Mouse (Mus musculus): ENCODE data around the gene Rftn1.

Rftn1 gene

DNA sequence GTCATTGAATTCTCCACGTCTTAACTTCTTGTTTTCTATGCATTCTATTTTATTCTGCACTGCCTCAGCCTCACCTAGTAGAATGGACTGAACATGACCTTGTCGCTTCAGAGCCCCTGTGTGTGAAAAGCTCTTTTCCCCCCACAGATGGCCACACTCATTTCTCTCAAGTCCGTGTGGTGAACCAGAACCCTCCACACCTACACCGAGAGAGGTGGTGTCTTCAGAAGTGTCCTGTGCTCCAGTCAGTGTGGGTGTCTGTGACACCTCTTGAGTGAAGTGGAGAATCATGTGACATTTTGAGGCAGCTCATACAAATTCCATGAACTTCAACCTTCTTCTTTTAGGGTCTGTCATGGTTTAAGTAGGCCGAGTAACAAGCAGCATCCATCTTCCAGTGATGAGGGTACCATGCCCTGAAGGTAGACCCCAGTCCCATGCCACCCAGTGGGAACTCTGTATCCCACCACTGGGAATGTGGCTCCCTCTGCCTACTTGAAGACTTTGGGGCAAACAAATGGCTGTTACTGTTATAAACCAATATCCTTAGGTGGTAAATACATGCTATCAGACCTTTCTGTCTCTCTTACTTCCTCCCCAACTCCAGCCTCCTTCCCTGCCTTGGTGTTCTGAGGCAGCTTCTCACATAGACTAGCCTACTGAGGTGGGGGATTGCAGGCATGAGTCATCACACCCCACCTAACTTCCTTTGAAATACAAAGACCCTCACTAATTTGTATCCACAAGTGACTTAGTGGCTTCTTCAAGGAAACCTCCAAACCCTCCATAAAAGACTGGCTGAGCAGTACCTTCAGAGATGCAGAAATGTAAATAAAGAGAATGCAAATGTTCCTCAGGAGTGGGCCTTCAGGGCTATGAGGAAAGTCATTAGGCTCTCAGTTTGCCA lies 122.4 kb downstream of the Rftn1 start:
- in situ Hi-C loops (cut with MboI, MseI): no loop called here

DNA sequence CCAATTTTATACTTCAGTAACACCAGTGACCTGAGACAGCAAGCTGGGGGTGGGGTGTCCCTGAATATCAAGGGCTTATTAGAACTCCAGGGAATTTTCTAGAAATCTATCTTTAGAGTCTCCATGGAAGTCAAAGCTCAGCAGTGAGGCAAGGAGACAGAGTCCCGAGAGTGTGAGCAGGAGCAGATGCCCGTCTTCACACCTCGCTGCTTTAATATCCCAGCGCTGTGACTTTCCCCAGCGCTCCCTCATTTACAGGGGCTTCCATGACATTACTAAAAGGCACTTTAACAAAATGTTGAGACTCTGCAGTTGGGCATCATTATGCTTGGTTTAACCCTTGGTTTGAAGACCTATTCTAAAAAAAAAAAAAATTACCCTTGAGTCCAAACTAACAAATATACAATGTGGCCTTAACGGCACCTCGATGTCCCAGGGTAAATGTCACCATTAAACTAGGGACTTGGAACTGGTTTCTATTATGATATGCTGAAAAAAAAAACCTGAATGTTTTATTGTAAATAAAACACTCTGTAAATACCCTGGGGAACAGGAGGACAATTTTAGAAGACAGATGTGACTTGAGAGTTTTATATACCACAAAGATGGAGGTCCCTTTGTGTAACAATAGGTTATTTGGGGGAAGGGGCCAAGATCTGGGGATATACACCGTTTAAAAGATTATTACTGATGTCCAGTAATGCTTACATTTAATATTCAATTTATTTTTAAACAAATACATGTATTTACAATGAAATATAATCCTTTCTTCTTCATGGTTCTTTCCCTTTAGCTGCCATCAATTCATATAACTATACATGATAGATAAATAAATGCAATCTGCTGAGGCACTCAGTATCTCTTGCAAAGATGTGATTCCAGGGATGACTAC lies 123.4 kb downstream of the Rftn1 start:
- in situ Hi-C loops (cut with MboI, MseI): no loop called here

DNA sequence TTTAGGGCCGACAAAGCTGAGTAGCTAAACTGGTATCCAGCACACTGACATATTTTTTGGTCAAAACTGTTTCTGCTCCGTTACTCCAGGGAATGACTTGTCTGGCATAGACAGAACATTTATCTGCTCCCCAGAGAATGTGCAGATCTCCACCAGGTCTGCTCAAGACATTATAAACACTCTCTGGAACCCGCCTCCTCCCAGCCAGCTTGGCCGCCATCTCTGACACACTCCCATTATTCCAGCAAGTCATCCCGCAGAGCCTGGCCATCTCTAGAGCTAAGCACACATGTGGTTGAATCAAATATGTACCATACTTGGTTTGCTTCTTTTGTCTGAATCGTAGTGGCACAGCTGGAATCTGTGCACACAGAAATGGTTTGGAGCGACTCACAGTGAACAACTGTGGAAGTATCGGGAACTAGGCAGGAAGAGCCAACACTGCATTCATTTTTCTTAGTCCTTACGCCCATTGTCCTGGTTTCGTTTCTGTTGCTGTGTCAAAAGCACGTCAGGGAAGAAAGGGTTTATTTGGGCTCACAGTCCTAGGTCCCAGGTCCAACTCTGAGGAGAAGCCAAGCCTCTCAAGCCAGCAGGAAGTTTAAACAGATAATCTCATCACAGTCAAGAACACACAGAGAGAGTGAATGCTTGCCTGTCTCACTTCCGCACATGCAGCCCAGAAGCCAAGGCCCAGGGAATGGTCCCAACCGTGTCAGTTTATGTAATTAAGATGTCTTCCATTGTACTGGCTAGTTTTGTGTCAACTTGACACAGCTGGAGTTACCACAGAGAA lies 126.4 kb downstream of the Rftn1 start:
- in situ Hi-C loops (cut with MboI, MseI): no loop called here

DNA sequence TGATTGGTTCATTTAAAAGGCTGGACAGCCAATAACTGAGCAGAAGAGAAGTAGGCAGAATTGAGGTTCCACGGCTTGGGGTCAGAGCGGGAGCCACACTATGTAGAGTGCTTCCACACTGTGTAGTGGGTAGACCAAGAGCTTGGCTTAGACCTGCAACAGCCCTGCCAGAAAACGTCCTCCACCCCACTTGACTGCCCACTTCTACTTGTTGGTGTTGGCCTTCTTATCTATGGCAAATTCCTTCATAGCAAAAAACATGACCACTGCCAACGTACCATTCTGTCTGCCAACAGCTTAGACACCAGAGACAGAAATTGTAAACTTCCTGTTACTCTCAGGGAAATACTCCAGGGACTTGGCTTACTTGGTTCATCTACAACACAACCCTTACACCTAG lies 127.8 kb downstream of the Rftn1 start:
- in situ Hi-C loops (cut with MboI, MseI): no loop called here

DNA sequence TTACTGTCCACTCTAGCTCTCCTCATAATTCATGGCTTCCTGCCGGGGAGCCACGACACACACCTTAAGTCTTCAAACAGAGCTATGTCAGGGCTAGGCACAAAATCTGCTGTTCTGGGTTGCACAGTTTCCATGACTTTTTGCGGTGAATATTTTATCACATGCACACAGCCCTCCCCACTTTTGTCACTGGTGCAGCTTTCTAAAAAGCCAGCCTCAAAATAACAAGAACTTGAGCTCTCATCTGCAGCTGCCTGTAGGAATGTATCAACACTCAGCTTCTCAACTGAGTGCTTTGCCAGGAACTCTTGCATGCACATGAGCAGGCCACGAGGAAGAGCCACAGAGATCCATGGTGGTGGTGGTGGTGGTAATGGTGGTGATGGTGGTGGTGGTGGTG lies 129.0 kb downstream of the Rftn1 start:
- in situ Hi-C loops (cut with MboI, MseI): no loop called here

DNA sequence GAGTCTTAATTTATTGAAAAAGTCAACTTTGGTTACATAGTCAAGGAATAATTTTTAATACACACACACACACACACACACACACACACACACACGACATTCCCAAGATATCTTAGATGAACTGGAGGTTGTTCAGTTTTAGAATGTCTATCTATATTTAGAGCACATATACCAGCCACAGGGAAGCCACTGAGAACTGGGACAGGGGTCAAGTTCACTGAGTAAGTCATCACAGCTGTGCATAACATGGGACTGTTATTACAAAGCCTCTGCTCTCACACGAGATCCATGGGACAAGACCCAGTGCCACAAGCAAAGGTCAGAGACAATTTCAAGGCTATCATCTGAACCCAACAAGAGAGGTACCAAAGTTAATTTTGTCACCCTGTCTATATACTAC lies 130.3 kb downstream of the Rftn1 start:
- in situ Hi-C loops (cut with MboI, MseI): no loop called here

DNA sequence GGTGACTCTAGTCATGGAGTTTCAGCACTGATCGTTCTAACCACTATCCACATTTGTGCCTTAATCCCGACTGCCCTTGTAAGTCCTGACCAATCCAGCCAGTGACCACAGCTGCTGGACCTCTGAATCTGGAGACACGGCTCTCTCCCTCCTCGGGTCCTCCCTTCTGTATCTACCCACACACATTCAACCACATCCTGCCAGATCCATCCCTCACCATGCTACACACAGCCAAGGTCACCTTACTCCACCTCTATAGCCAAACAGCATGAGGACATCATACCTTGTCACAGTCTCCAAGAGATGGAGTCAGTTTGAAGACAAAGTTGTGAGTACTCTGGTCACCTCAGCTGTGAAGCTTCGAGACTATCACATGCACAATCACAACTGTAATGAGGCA lies 131.1 kb downstream of the Rftn1 start:
- in situ Hi-C loops (cut with MboI, MseI): no loop called here

DNA sequence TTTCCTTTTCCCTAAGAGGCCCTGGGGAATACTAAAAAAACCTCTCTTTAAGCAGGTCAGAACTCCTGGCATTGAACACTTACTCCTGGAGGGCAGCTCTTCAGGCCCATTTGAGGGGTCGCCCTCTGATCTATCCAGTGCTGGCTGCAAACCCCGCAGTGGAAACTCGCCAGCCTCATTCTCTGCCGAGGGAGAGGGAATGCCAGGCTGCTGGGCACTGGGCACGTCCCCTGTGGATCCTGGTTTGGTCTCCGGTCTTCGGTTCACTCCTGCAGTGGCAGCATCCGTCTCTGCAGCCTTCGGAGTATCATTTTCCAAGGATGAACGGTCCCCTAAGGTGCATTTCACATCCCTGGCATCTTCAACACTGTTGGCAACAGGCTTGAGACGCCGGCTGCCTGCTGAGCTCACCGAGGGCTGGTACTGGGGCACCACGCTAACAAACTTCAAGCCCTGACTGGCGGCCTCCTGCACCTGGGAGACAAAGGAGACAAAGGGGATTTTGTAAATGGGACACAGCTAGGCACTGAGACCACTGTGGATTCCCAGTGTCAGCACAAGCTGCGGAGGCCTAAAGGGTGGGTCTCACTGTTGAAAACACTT lies 135.2 kb downstream of the Rftn1 start:
- in situ Hi-C loops (cut with MboI, MseI): no loop called here

DNA sequence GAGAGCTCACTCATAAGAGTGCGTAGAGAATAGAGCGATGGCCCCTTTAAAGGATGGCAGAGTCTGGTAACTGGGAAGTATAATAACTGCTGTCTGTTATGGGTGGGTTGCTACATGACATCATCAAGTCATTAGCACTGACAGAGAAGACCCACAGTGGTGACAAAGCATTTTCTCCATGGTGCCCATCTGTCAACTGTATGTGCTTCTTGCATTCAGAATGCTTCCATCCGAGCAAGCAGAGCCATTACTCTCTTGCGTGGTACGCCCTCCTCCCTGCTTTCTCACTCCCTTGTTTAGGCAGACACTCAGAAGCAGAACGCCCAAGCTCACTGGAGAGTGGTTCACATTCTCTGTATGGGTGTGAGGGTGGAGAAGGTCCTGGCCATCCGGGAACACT lies 135.9 kb downstream of the Rftn1 start:
- in situ Hi-C loops (cut with MboI, MseI): no loop called here

DNA sequence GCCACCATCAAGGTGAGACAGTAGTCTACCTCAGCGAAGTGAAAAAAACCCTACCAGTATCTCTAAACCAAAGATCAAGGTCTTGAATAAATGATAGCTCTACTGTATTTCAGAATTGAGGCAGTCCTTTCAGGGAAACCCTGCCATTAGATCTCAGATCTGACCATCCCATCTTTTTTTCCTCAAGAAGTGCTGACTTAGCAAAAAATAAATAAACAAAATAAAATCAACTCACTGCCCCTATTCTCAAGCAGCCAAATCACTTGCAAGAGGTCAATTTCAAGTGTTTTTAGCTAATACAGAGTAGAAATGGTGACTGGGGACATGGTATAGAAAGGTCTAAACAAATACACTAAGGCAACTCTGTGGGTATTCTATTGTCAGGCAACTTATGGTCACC lies 136.5 kb downstream of the Rftn1 start:
- in situ Hi-C loops (cut with MboI, MseI): no loop called here

DNA sequence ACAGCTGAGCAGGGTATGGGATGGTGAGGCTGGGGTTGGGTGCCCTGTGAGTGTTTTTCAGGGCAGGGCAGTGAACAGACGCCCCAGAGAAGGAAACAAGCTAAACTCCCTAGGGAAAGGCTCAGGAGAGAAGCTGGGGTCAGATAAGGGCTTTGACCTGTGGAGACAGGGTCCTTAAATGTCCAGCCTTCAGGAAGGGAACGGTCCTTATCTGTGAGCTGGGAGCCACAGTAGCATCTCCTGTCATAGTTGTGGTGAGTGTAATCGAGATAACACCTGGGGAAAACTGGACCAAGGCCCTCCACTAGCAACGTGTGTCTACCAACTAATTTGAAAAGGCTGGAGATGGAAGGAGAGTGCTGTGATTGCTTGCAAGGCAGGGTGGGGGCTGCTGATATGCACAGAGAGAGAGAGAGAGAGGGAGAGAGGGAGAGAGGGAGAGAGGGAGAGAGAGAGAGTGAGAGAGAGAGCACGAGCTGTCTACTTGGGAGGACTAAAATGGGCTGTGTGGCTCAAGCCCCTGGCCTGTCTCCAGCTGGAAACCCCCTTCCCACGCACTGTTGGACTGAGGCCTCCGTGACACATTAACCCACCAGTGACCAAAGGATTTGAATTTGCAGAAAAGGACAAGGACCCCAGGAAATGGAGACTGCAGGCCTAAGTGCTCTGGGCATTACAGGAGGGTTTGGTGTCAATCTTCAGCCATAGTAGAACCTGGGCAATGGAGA lies 137.6 kb downstream of the Rftn1 start:
- in situ Hi-C loops (cut with MboI, MseI): no loop called here

DNA sequence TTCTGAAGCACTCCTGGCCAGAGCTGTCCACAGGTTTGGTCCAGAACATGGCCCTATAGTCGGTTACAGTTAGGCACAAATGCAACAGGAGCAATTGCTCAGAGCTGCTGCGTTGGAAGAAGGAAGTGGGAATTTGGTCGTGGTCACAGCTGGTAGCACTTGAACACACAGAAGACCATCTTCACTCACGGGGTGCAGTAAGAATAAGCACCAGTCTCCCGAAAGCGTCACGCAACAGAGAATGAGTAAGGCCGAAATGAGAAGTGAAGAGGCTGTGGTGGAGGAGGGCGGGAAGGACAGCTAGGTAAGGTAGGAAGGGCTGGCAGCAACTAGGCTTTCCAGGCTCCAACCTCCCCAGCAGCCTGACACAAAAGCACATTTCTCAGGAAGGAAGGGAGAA lies 140.0 kb downstream of the Rftn1 start:
- in situ Hi-C loops (cut with MboI, MseI): no loop called here

DNA sequence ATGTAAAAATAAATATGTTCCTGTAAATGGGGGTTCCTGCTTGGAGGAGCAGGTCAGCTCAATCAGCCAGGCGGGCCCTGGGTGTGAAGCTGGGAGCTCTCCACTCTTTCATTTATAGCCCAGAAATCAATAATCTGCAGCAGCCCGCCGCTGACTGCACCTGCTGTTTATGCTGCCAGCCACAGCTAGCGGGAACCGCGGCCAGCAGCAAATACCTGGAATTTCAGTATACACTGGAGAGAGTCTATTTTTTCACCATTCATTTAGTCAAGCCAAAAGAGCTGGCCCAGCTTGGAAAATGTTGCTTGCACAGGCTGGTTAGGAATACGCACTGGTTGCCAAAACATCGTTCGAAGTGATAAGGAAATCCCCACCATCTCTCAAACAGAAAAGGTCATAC lies 142.3 kb downstream of the Rftn1 start:
- in situ Hi-C loops (cut with MboI, MseI): no loop called here

DNA sequence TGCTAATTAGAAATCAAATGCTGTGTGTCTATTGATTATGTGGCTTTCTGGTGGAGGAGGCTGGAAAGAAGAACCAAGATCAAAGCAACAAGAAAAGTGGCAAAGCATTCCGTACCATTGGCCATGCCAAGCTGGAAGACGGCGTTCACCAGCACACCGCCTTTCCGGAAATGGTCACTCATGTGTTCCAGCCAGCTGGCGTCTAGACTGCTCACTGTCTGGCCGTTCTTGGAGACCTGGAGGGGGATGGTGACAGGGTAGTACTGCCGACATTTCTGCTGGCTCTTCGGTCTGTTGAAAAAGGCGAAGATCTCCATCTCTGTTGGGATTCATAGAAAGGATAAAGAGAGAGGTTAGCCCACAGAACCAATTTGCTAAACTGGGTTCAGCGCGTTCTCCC lies 143.3 kb downstream of the Rftn1 start:
- in situ Hi-C loops (cut with MboI, MseI): no loop called here

DNA sequence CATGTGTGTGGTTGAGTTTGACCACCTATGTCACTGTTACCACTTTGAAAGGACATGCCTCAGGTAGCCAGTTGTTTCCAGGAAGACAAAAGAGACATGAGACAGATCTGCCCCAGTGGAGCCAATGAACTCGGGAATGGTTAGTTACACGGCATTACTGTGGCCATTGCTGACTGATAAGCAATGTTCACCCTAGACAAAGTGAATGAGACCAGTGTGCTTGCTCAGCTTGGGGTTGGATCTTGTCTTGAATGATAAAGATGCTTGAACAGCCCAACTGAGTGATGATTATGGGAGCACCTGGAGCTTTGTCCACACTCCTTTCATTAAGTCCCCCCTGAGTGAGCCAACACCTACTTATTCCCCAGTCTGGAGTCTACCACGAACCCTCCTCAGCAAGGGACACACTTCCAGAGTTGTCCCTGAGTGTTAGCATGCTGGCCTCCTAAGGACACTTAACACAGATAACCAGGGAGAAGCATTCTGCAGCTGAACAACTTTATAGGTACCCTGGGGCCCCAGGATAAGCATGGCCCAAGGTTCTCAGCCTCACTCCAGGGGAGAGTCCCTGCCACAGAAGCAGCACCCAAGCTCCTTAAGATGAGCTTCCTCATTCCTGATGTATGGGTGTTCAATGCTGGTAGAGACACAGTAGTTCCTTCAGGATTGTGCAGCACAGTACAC lies 149.6 kb downstream of the Rftn1 start:
- in situ Hi-C loops (cut with MboI, MseI): no loop called here

DNA sequence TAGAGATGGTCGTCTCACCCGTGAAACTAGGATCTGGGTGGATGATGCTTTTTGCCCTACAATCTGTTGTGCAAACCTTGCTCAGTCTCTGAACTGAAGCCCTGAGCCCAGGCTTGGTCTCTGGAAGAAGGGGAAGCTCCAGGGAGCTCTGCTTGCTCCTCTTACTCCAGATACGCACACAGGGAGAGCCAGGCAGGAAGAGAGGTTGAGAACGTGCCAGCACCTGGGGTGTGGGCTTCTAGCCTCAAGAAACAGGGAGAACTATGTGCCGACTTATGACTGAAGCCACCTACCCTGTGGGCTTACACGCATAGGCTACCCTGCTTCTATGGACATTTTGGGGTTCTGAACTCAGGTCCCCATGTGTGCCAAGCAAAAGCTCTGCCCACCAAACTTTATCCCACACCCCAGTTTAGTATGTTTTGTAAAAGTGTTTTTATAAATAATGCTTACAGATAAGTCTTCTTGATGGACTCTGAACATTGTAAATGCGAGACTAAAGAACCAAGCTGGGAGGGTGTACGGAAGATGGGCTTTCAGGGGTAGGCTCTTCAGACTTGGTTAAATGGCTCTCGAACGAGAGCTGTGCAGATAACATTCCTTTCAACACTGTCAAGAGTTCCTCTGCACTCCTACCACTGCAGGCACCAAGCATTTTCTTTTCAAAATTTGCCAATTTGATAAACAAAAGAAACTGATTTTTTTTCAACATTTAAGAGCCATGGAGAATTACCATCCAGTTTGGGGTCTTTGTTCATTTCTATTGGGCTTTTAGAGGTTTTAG lies 152.4 kb downstream of the Rftn1 start:
- in situ Hi-C loops (cut with MboI, MseI): loop anchor here (5.0 kb wide), 1 partner anchor 304 kb away; no protein-coding TSS in a partner anchor

DNA sequence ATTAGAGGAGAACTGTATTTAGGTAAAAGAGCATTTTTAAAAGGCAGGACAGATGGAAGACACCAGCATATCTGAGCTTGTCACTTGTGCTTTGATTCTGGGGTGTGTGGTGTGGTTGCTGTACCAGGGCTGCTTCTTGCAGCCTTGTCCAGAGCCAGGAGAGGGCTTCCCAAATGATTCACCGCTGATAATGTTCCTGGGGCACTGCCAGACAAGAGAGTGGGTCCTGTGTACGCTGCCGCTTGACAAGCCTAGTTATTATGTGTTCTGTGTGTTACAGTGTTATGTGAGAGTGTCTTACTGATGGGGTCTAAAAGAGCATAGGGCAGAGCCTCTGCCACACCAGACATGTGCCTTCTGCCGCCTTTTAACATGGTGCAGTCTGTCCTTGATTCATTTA lies 153.1 kb downstream of the Rftn1 start:
- in situ Hi-C loops (cut with MboI, MseI): loop anchor here (5.0 kb wide), 1 partner anchor 305 kb away; no protein-coding TSS in a partner anchor

DNA sequence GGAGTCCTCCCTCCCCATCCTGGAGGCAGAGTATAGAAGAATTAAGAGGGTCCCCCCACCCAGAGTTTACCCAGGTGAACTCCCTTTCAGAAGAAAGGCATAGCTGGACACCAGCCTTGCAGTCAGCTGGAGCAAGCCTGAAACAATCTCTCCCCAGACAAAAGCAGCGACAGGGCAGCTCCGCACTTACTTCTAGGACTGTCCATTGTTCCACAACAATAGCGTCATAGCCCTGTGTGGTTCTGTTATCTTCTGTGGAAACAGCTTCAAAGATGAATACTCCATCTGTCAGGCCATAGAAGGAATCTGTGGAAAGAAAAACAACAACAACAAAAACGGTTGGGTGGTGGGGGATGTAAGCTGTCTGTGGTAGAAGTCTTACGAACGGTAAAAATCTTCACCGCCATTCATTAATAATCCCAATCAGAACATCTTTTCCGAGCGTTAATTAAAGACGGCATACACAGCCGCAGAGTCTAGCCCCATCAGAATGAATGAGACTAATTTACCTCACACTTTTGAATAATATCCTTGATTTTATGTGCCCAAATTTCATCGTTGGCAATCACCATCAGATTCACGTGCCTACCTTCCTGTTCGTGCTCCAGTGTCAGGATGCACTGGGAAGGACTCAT lies 153.6 kb downstream of the Rftn1 start:
- in situ Hi-C loops (cut with MboI, MseI): loop anchor here (5.0 kb wide), 1 partner anchor 305 kb away; no protein-coding TSS in a partner anchor

DNA sequence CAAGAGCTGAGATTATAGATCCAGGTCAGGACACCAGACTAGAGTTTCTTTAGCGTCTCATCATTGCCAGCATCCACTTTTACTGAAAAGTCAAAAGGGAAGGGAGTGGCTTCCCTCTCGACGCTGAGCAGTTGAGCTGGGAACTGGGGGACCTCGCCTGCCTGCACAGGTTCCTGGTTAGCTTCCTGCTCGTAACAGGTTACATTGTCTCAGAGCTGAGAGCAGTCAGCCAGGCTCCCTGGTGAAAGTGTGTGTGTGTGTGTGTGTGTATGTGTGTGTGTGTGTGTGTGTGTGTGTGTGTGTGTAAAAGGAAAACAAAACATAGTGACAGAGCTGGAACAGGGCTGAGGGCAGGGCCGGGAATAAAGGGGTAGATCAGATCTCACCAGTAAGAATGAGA lies 156.8 kb downstream of the Rftn1 start:
- in situ Hi-C loops (cut with MboI, MseI): no loop called here

Measured in regulatory T cell (primary cell).